Mouse (Mus musculus): ENCODE measurements around the gene Nr6a1. TPM values are rescaled to one million over a fixed set of nuclear protein-coding genes. Genes with fewer than 3 reads are reported as not detected.

Gene Nr6a1
- polyA plus RNA-seq, 1 experiment: 1.8 TPM

- H3K4me2 ChIP-seq (ENCODE audit: low read depth): peak overlapping the region; percentile 63
- no peaks in the 10 kb centered on the region for H3K36me3 ChIP-seq (ENCODE audit: control insufficient read depth, insufficient read depth)
- H3K27me3 ChIP-seq (ENCODE audit: control insufficient read depth, insufficient read depth, insufficient read length): no peaks in the 10 kb centered on the region
- TF ChIP-seq TCF12 (IDR thresholded peaks at IDR 0.05; ENCODE audit: insufficient read depth, poor library complexity, severe bottlenecking) (no peak), MYOG (IDR thresholded peaks at IDR 0.05; ENCODE audit: control insufficient read depth in 1 of 3, insufficient read depth in 1 of 3, insufficient read length in 2 of 3, low read depth in 2 of 3) (no peak), POLR2AphosphoS2 (IDR thresholded peaks at IDR 0.05; ENCODE audit: insufficient read length, low read depth) (no peak), POLR2A (IDR thresholded peaks at IDR 0.05; ENCODE audit: insufficient read length, low read depth) (no peak), SRF (IDR thresholded peaks at IDR 0.05; ENCODE audit: control insufficient read depth, insufficient read length, low read depth) (no peak), REST (IDR thresholded peaks at IDR 0.05; ENCODE audit: insufficient read depth, insufficient read length) (no peak)
- no peak overlapping the region for H3K4me3 ChIP-seq
- H3K79me2 ChIP-seq (ENCODE audit: control insufficient read depth, insufficient read depth): no peaks in the 10 kb centered on the region
- no peak overlapping the region for H3ac ChIP-seq (ENCODE audit: control insufficient read depth, insufficient read length)
Measured at GRCm38 (mm10) chr2:38934936-38935335, 7.4 kb upstream of the Nr6a1 start.

- no peaks in the 10 kb centered on the region for H3K79me2 ChIP-seq (ENCODE audit: control insufficient read depth, insufficient read depth)
- no peaks in the 10 kb centered on the region for H3K27me3 ChIP-seq (ENCODE audit: control insufficient read depth, insufficient read depth, insufficient read length)
- H3K36me3 ChIP-seq (ENCODE audit: control insufficient read depth, insufficient read depth): no peaks in the 10 kb centered on the region
- H3K4me2 ChIP-seq (ENCODE audit: low read depth): peak overlapping the region; percentile 63
- H3ac ChIP-seq (ENCODE audit: control insufficient read depth, insufficient read length): no peak overlapping the region
- TF ChIP-seq POLR2AphosphoS2 (IDR thresholded peaks at IDR 0.05; ENCODE audit: insufficient read length, low read depth): no peak
- peak in 2 of 3 experiments; percentile 42 to 74 for TF ChIP-seq MYOD1 (IDR thresholded peaks at IDR 0.05; ENCODE audit: control insufficient read depth in 1 of 3, insufficient read length in 2 of 3, low read depth in 2 of 3)
- TF ChIP-seq TCF12 (IDR thresholded peaks at IDR 0.05; ENCODE audit: insufficient read depth, poor library complexity, severe bottlenecking): peak; percentile 57
- TF ChIP-seq E2F4 (IDR thresholded peaks at IDR 0.05; ENCODE audit: insufficient read depth): no peak
- TF ChIP-seq USF1 (IDR thresholded peaks at IDR 0.05; ENCODE audit: low read depth): no peak
- TF ChIP-seq MYOG (IDR thresholded peaks at IDR 0.05; ENCODE audit: control insufficient read depth in 1 of 3, insufficient read depth in 1 of 3, insufficient read length in 2 of 3, low read depth in 2 of 3): peak in 2 of 3 experiments; percentile 59 to 79
- TF ChIP-seq REST (IDR thresholded peaks at IDR 0.05; ENCODE audit: insufficient read depth, insufficient read length): no peak
- no peak overlapping the region for H3K4me3 ChIP-seq
Measured at GRCm38 (mm10) chr2:38933931-38934330, 6.4 kb upstream of the Nr6a1 start.

- TF ChIP-seq MAX (IDR thresholded peaks at IDR 0.05; ENCODE audit: low read depth) (no peak), REST (IDR thresholded peaks at IDR 0.05; ENCODE audit: insufficient read depth, insufficient read length) (no peak), MYOG (IDR thresholded peaks at IDR 0.05; ENCODE audit: control insufficient read depth in 1 of 3, insufficient read depth in 1 of 3, insufficient read length in 2 of 3, low read depth in 2 of 3) (no peak), SRF (IDR thresholded peaks at IDR 0.05; ENCODE audit: control insufficient read depth, insufficient read length, low read depth) (no peak), USF1 (IDR thresholded peaks at IDR 0.05; ENCODE audit: low read depth) (no peak)
Measured at GRCm38 (mm10) chr2:38931851-38932667, 4.6 kb upstream of the Nr6a1 start, which contains the start of gene Olfml2a. Gene Olfml2a, plus strand, starts transcription at chr2:38931978.

GRCm38 (mm10) chr2:38930269-38930668 is 2.8 kb upstream of the Nr6a1 start:
- H3ac ChIP-seq (ENCODE audit: control insufficient read depth, insufficient read length): no peak overlapping the region
- peaks cover 6% of the 10 kb centered on the region for H3K79me2 ChIP-seq (ENCODE audit: control insufficient read depth, insufficient read depth)
- H3K4me3 ChIP-seq: no peak overlapping the region
- TF ChIP-seq USF1 (IDR thresholded peaks at IDR 0.05; ENCODE audit: low read depth) (no peak), MYOG (IDR thresholded peaks at IDR 0.05; ENCODE audit: control insufficient read depth in 1 of 3, insufficient read depth in 1 of 3, insufficient read length in 2 of 3, low read depth in 2 of 3) (no peak), MYOD1 (IDR thresholded peaks at IDR 0.05; ENCODE audit: control insufficient read depth in 1 of 3, insufficient read length in 2 of 3, low read depth in 2 of 3) (no peak), E2F4 (IDR thresholded peaks at IDR 0.05; ENCODE audit: insufficient read depth) (no peak), CEBPB (IDR thresholded peaks at IDR 0.05; ENCODE audit: insufficient read depth, poor library complexity, severe bottlenecking) (no peak), MAX (IDR thresholded peaks at IDR 0.05; ENCODE audit: low read depth) (no peak), REST (IDR thresholded peaks at IDR 0.05; ENCODE audit: insufficient read depth, insufficient read length) (no peak), POLR2AphosphoS2 (IDR thresholded peaks at IDR 0.05; ENCODE audit: insufficient read length, low read depth) (no peak), TCF12 (IDR thresholded peaks at IDR 0.05; ENCODE audit: insufficient read depth, poor library complexity, severe bottlenecking) (no peak)
- no peaks in the 10 kb centered on the region for H3K27me3 ChIP-seq (ENCODE audit: control insufficient read depth, insufficient read depth, insufficient read length)
- no peak overlapping the region for H3K4me2 ChIP-seq (ENCODE audit: low read depth)
- H3K36me3 ChIP-seq (ENCODE audit: control insufficient read depth, insufficient read depth): no peaks in the 10 kb centered on the region

More at GRCm38 (mm10) chr2:38931851-38932667, 4.6 kb upstream of the Nr6a1 start, which contains the start of gene Olfml2a:
- no peak within 1 kb of the TSS for H3K4me3 ChIP-seq
- no peak within 1 kb of the TSS for H3K4me2 ChIP-seq (ENCODE audit: low read depth)
- no peak within 1 kb of the TSS for H3ac ChIP-seq (ENCODE audit: control insufficient read depth, insufficient read length)
- H3K36me3 ChIP-seq (ENCODE audit: control insufficient read depth, insufficient read depth): no peaks in the 10 kb centered on the region
- H3K27me3 ChIP-seq (ENCODE audit: control insufficient read depth, insufficient read depth, insufficient read length): no peaks in the 10 kb centered on the region
- H3K79me2 ChIP-seq (ENCODE audit: control insufficient read depth, insufficient read depth): no peaks in the 10 kb centered on the region

- Histone ChIP-seq H3ac (ENCODE audit: control insufficient read depth, insufficient read length) (peak overlapping the region; percentile 28), H3K79me2 (ENCODE audit: control insufficient read depth, insufficient read depth) (peaks cover 38% of the 10 kb centered on the region), H3K27me3 (ENCODE audit: control insufficient read depth, insufficient read depth, insufficient read length) (no peaks in the 10 kb centered on the region), H3K4me3 (peak overlapping the region; percentile 84), H3K4me2 (ENCODE audit: low read depth) (peak overlapping the region; percentile 88), H3K36me3 (ENCODE audit: control insufficient read depth, insufficient read depth) (no peaks in the 10 kb centered on the region)
- no peak for TF ChIP-seq TCF12 (IDR thresholded peaks at IDR 0.05; ENCODE audit: insufficient read depth, poor library complexity, severe bottlenecking)
- TF ChIP-seq TCF3 (IDR thresholded peaks at IDR 0.05; ENCODE audit: insufficient read length, low read depth): no peak
- no peak for TF ChIP-seq MYOD1 (IDR thresholded peaks at IDR 0.05; ENCODE audit: control insufficient read depth in 1 of 3, insufficient read length in 2 of 3, low read depth in 2 of 3)
- peak; percentile 90 for TF ChIP-seq USF1 (IDR thresholded peaks at IDR 0.05; ENCODE audit: low read depth)
- peak; percentile 74 for TF ChIP-seq POLR2A (IDR thresholded peaks at IDR 0.05; ENCODE audit: insufficient read length, low read depth)
- no peak for TF ChIP-seq E2F4 (IDR thresholded peaks at IDR 0.05; ENCODE audit: insufficient read depth)
- peak in 1 of 3 experiments; percentile 22 for TF ChIP-seq MYOG (IDR thresholded peaks at IDR 0.05; ENCODE audit: control insufficient read depth in 1 of 3, insufficient read depth in 1 of 3, insufficient read length in 2 of 3, low read depth in 2 of 3)
- TF ChIP-seq POLR2AphosphoS2 (IDR thresholded peaks at IDR 0.05; ENCODE audit: insufficient read length, low read depth): peak; percentile 51
- peak; percentile 71 for TF ChIP-seq REST (IDR thresholded peaks at IDR 0.05; ENCODE audit: insufficient read depth, insufficient read length)
- TF ChIP-seq MAX (IDR thresholded peaks at IDR 0.05; ENCODE audit: low read depth): peak; percentile 72
Measured at GRCm38 (mm10) chr2:38926145-38926891, 1.2 kb downstream of the Nr6a1 start.

All from myocyte (in vitro differentiated cells).